Mouse (Mus musculus): ENCODE results near the gene Ankrd13a. TPM values are rescaled to one million over a fixed set of nuclear protein-coding genes. Genes with fewer than 3 reads are reported as not detected.

The Ankrd13a gene
- total RNA-seq, 2 experiments from 2014 or later, result 15.4 to 19.6 TPM

DNA sequence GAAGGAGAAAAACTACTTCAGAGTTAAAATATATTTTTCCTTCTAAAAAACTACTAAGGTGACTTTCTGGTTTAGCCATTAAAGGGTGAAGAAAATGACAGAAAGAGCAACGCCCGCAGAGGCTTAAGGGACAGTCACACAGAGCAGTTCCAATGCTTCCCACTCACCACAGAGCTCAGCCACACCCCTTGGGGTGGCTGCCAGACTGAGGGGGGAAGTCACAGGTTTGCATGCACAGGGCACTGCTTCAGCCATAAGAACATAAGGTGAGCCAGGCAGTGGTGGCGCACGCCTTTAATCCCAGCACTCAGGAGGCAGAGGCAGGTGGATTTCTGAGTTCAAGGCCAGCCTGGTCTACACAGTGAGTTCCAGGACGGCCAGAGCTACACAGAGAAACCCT, 28.9 kb upstream of the Ankrd13a start:
- Histone ChIP-seq H3K27ac (no peak overlapping the region), H3K4me3 (no peak overlapping the region)
- TF ChIP-seq CTCF (IDR thresholded peaks at IDR 0.05), result no peak
- DNase-seq, result no peak
- intact Hi-C loops (cut with DNase I), result no loop called here

DNA sequence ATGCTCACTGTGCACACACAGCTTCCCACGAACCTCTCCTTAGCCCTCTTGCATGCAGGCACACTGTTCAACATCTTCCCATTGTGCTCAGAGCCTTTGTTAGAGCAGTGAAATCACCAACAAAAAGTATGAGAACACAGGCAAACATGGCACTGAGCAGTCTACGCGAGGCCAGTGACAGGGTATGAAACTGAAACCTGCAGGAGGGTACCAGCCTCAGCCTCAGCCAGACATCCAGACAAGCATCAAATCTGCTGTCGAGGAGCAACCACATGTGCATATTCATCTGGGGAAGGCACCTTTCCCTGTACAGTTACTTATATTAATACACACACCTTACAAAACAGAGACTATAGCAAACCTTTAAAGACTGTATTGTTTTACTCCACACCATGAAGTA, 27.6 kb upstream of the Ankrd13a start:
- no peak for DNase-seq
- Histone ChIP-seq H3K27ac (no peak overlapping the region), H3K4me3 (no peak overlapping the region)
- intact Hi-C loops (cut with DNase I), result no loop called here
- no peak for TF ChIP-seq CTCF (IDR thresholded peaks at IDR 0.05)

DNA sequence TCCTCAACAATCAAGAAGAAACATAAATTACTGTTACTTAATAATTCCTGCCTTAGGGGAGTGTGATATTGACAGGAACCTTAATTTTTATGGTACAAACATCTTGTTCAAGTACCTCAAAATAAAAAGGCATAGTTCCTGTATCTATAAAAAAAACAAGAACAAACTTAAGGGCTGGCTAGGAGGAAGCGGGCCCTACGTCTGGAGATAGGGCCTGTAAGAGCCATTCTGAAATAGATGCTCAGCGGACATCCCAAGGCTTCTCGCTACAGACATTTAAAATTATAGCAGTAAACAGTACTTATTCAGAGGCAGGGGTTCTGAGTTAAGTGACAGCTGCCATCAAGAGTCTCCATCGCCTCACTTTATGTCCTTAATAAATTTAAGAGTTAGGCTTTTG, 27.0 kb upstream of the Ankrd13a start:
- no peak for TF ChIP-seq CTCF (IDR thresholded peaks at IDR 0.05)
- intact Hi-C loops (cut with DNase I), result no loop called here
- Histone ChIP-seq H3K4me3 (no peak overlapping the region), H3K27ac (no peak overlapping the region)
- DNase-seq, result no peak

DNA sequence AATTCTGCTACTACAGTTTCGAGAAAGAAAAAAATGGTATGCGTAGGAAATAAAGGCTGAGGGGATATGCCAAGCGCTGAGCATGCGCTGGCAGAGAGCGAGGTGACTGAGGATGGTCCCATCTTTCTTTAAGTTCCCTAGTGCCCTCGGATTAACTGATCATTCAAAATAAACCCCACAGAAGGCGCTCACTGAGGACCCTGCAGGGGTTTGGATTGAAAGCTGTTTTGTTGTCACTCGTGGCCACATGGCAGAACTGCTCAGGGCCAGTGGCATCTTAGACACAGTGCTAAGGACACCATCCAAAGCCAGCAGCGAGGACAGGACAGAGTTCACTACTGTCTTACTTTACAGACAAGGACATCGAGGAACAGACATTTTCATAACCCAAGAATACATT, 24.2 kb upstream of the Ankrd13a start:
- no peak for TF ChIP-seq CTCF (IDR thresholded peaks at IDR 0.05)

DNA sequence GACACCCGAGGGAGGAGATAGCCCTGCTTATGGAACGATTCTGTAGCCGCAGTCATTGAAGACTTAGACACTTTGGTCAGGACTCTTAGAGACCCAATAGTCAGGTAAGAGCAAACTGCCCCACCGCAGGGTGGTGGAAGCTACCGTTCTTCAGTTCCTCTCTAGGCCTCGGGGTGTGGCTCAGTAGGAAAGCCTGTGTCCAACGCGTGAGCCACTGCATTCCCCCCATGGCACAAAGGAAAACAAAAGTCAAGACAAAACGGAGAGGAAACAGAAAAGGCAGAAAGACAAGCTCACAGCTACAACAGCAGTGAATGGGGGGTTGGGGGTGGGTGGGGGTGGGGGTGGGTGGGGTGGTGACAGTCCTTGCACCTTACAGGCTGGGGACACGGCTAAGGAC, 22.1 kb upstream of the Ankrd13a start:
- DNase-seq, result no peak
- H3K4me3 ChIP-seq, result no peak overlapping the region
- intact Hi-C loops (cut with DNase I), result no loop called here
- H3K27ac ChIP-seq, result no peak overlapping the region
- TF ChIP-seq CTCF (IDR thresholded peaks at IDR 0.05), result no peak

More for the DNA sequence above, 24.2 kb upstream of the Ankrd13a start:
- DNase-seq, result no peak
- intact Hi-C loops (cut with DNase I), result no loop called here
- Histone ChIP-seq H3K27ac (no peak overlapping the region), H3K4me3 (no peak overlapping the region)

DNA sequence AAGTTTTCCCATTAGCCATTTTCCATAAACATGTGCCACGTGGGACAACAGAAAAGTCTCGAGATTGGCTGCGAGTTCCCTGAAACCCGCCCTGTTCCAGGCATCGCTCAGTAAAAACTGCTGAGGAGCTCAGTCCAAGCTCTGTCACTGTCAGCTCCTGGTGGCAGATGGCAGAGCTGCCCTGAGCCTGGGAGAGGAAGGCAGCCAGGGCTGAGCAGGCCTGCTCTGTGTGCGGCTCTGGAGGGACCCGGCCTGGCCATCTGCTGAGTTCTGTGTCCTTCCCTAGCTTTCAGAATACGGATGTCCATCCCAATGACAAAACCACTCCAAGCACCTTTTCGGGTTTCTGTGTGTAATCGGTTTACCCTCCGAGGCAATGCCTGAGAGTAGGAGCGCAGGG, 21.1 kb upstream of the Ankrd13a start:
- no peak overlapping the region for H3K4me3 ChIP-seq
- intact Hi-C loops (cut with DNase I), result no loop called here
- TF ChIP-seq CTCF (IDR thresholded peaks at IDR 0.05), result no peak
- no peak for DNase-seq
- H3K27ac ChIP-seq, result no peak overlapping the region

DNA sequence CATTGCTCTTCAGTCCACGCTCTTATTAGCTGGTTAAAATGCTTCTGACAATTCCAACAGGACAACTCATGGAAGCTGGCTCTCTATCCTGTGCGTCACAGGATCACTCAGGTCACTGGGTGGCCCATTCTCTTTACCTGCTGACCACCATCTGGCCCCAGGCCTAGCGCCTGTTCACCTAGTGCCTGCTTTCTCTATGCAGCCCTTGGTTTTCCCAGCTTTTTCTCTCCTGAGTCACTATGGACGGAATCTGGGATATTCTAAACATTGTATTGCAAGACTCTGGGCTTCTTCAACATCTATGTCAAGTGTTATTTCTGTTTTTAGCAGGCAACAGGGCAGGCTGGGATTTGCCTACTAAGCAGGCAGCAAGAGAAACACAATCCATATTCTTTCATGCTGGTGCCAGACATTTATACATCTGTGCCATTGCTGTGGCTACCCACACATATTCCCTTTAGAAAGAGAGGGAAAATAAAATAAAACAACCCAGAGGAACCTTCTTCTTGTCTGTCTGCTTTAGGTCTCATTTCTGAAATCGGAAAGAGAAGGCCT, 14.9 kb upstream of the Ankrd13a start:
- intact Hi-C loops (cut with DNase I), result no loop called here
- DNase-seq, result no peak
- TF ChIP-seq CTCF (IDR thresholded peaks at IDR 0.05), result no peak
- Histone ChIP-seq H3K4me3 (no peak overlapping the region), H3K27ac (no peak overlapping the region)

DNA sequence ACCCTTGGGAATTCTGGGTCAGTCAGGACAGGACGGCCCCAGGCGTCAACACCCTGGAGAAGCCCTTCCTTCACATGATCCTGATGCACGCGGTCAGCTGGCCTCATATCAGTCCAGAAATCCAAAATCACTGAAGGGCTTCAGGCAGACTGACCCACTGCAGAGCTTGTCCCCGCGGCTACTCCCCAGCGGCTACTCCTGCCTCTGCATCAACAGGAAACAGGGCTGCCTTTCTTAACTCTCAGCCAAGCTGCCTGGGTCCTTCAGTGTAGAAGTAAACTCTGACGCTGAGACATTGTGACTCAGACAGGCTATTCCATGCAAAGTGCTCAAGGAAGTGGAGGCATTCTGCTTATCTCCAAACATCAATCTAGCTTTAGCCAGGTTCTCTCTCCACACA, 12.5 kb upstream of the Ankrd13a start:
- DNase-seq, result no peak
- Histone ChIP-seq H3K4me3 (no peak overlapping the region), H3K27ac (no peak overlapping the region)
- TF ChIP-seq CTCF (IDR thresholded peaks at IDR 0.05), result no peak
- intact Hi-C loops (cut with DNase I), result no loop called here

DNA sequence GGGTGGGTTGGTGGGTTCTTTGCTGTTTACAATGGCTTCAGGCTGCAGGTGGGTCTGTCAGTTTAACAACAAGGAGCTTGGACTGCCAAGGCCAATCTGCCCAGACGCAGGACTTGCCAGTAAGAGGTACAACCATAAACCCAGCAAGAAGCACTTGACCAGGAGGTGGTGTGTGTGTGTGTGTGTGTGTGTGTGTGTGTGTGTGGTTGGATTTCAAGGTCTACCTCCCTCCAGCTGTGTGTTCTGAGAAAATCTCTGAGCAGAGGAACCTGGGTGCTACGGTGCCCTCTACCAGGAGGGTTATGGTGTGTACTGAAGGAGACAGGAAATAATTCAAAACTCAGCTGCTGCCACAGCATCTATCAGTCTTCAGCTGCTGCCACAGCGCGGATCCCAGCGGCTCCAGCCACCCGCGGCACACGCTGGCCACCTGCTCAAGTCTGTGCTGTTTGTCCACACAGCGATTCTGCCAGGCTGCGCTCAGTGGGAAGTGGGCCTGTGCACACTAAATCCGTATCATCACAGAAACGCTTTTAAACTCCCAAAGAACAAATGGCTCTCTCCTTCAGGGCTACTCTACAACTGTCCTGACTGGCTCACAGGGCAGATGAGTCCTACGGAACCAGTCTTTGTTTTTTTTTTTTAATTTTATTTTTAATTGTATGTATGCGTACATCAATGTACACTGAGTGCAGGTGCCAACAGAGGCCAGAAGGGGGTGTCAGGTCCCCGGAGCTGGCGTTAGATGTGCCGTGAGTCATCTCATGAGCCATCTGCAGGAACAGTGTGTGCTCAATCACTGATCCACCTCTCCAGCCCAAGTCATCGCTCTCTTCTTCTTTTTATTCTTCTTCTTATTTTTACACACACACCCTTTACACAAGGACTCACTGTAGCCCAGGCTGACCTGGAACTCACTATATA, 9.4 kb upstream of the Ankrd13a start:
- TF ChIP-seq CTCF (IDR thresholded peaks at IDR 0.05), result peak; percentile 37
- intact Hi-C loops (cut with DNase I), result no loop called here
- no peak overlapping the region for H3K27ac ChIP-seq
- no peak for DNase-seq
- no peak overlapping the region for H3K4me3 ChIP-seq

DNA sequence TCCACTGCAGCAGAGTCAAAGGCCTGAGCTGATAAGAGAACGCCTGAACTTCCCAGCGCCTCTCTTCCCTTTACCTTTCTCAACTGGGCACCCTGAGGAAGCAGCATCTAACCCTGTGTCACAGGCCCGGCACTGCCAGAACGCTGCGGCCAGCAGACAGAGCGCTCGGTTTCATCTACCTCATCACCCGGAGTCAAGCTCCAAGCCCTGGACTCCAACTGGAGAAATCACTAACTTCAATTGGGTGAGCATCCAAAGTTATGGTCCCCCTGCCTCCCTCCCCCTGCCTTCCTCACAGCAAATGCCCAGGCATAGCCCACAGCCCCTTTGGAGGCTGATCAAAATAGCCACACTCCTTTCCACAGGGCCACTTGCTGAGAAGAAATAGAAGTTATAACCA, 7.8 kb upstream of the Ankrd13a start:
- DNase-seq, result no peak
- intact Hi-C loops (cut with DNase I), result no loop called here
- Histone ChIP-seq H3K27ac (no peak overlapping the region), H3K4me3 (no peak overlapping the region)
- TF ChIP-seq CTCF (IDR thresholded peaks at IDR 0.05), result no peak

DNA sequence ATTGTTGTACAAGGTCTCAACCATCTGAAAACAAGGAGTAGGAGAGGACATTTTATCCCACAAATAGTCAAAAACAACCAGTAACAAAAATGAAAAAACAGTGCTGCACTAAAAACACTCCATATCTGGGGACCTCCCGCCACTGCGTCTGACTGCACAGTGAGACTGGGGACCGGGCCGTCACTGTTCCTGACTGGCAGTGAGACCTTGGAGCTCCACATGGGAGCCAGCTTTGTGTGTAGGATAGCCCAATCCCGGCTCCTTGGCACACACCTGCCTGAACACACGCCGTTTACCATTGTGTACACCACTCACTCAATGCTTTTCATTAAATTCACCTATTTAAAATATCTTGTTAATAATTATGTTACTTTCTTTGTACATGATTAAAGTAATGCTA, 7.3 kb upstream of the Ankrd13a start:
- no peak overlapping the region for H3K27ac ChIP-seq
- no peak for TF ChIP-seq CTCF (IDR thresholded peaks at IDR 0.05)
- DNase-seq, result no peak
- intact Hi-C loops (cut with DNase I), result no loop called here
- H3K4me3 ChIP-seq, result no peak overlapping the region

DNA sequence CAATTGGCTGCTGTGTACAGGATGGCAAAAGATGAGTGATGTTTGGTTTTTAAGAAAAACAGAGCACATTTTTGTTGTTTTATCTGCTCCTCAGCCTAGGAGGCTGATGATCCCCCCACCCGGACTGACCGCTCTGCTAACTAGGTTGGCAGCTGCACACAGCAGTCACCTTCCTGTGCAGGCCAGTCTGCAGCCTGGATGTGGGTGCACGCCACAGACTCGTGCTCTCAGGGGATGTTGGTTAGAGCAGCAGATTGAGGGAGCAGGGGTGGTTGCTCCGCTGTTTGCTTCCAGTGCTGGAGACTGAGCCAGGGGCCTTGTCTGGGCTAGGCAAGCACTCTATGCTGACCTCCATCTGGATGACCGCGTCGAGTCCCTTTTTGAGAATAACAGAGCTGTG, 4.7 kb upstream of the Ankrd13a start:
- intact Hi-C loops (cut with DNase I), result loop anchor here (5.0 kb wide), 2 partner anchors 32 to 38 kb away; no protein-coding TSS in a partner anchor
- H3K27ac ChIP-seq, result no peak overlapping the region

DNA sequence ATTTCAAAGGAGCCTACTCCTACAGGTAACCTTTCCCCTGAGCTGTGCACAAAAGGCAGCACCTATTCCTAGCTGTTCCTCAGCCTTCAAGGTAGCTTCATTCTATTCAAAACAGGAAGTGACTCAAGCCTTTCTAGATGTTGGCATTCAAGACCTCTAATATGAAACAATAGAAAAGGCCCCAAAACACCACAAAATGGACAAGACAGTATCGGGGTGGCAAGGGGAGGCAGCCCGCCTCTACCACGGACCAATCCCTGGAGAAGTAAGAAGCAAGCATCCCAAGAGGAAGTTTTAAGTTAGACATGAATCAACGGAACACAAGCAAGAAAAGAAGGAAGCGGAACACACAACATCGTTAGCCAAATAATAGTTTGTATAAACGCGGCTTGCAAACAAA, 2.7 kb upstream of the Ankrd13a start:
- intact Hi-C loops (cut with DNase I), result loop anchor here (5.0 kb wide), 2 partner anchors 34 to 36 kb away; no protein-coding TSS in a partner anchor

More for the DNA sequence above, 4.7 kb upstream of the Ankrd13a start:
- no peak for TF ChIP-seq CTCF (IDR thresholded peaks at IDR 0.05)
- no peak overlapping the region for H3K4me3 ChIP-seq
- no peak for DNase-seq

More for the DNA sequence above, 2.7 kb upstream of the Ankrd13a start:
- TF ChIP-seq CTCF (IDR thresholded peaks at IDR 0.05), result no peak
- Histone ChIP-seq H3K4me3 (peak overlapping the region; percentile 99), H3K27ac (peak overlapping the region; percentile 99)
- no peak for DNase-seq

Measured in gastrocnemius, adult 2 months (tissue).